In genomic region chr2:104502388-104502787, GRCm38 (mm10) we compare ENCODE assay signal across 20 mouse cellular contexts. TPM values are rescaled to one million over a fixed set of nuclear protein-coding genes. Genes with fewer than 3 reads are reported as not detected.
DNase-seq lines count a peak whose midpoint lies in the region; ATAC-seq and TF ChIP-seq lines count a peak whose summit lies in the region.
"Had no signal": no experiment of that assay in that cellular context is flagged by ENCODE, and none has a peak within 500 bp of the region (broad histone marks: within the 10 kb centered on the region; RNA-seq: fewer than 3 reads in every experiment).

No protein-coding gene starts in this region.

- TF ChIP-seq RAD21 in MEL (IDR thresholded peaks at IDR 0.05; ENCODE audit: low read depth, low read length): no peak

- ATAC-seq in megakaryocyte progenitor cell, adult 5-6 weeks (replicated peaks; ENCODE audit: poor library complexity): 0 out of 2 replicates have a peak, but pooled peaks have one; percentile 43
- ATAC-seq: forebrain, embryonic 13.5 days; forebrain, postnatal 0 days; hindbrain, embryonic 16.5 days had no signal

- H3K4me1 ChIP-seq in MEL (ENCODE audit: control insufficient read depth in 1 of 2, insufficient read depth in 2 of 2, low read length in 2 of 2): no peaks in the 10 kb centered on the region; a peak in 1 of 4 replicates
- H3K4me1 ChIP-seq: forebrain, embryonic 13.5 days; hindbrain, embryonic 12.5 days had no signal

- no peak for TF ChIP-seq POLR2A in MEL (IDR thresholded peaks at IDR 0.05; ENCODE audit: control insufficient read depth in 1 of 2, insufficient read depth in 1 of 2, low read depth in 1 of 2, low read length in 2 of 2, poor library complexity in 1 of 2)

- no peaks in the 10 kb centered on the region for H3K36me3 ChIP-seq in MEL (ENCODE audit: control insufficient read depth in 1 of 2, insufficient read depth in 2 of 2, low read length in 2 of 2)
- H3K36me3 ChIP-seq: embryonic facial prominence, embryonic 13.5 days; G1E; heart, embryonic 13.5 days; hindbrain, embryonic 12.5 days had no signal

- no peak overlapping the region for H3K9ac ChIP-seq in MEL (ENCODE audit: control insufficient read depth, low read depth, low read length, poor library complexity, severe bottlenecking)
- H3K9ac ChIP-seq: embryonic facial prominence, embryonic 13.5 days; forebrain, embryonic 13.5 days; forebrain, postnatal 0 days; heart, embryonic 13.5 days; hindbrain, embryonic 12.5 days had no signal

- no peak overlapping the region for H3K4me3 ChIP-seq in MEL (ENCODE audit: control insufficient read depth in 1 of 2, insufficient read depth in 1 of 2, low read depth in 2 of 2, low read length in 2 of 2)
- H3K4me3 ChIP-seq: embryonic facial prominence, embryonic 13.5 days; forebrain, embryonic 13.5 days; heart, embryonic 13.5 days; hindbrain, embryonic 12.5 days had no signal

- peaks cover 2% of the 10 kb centered on the region in 2 experiments; a peak in 3 of 4 replicates for H3K27me3 ChIP-seq in MEL (ENCODE audit: control insufficient read depth in 1 of 2, insufficient read depth in 2 of 2, low read length in 2 of 2)
- H3K27me3 ChIP-seq: embryonic facial prominence, embryonic 13.5 days; forebrain, embryonic 13.5 days; heart, embryonic 13.5 days; hindbrain, embryonic 12.5 days had no signal

- H3K79me2 ChIP-seq in MEL (ENCODE audit: control insufficient read depth, insufficient read depth, low read length, poor library complexity): no peaks in the 10 kb centered on the region

- no peak for TF ChIP-seq CTCF in MEL (IDR thresholded peaks at IDR 0.05 in 2 of 3, conservative IDR thresholded peaks at IDR 0.05 in 1 of 3; ENCODE audit: control insufficient read depth in 1 of 3, insufficient read depth in 1 of 3, low read depth in 2 of 3, low read length in 3 of 3, poor library complexity in 1 of 3, severe bottlenecking in 1 of 3)

- no peak for TF ChIP-seq EP300 in MEL (IDR thresholded peaks at IDR 0.05; ENCODE audit: low read depth in 1 of 2, low read length in 2 of 2)

- no peaks in the 10 kb centered on the region for H3K9me3 ChIP-seq in MEL (replicated peaks; ENCODE audit: insufficient read depth, low read length)
- H3K9me3 ChIP-seq: embryonic facial prominence, embryonic 13.5 days; forebrain, embryonic 13.5 days; G1E; heart, embryonic 13.5 days; hindbrain, embryonic 12.5 days had no signal

- H3K27ac ChIP-seq in MEL (ENCODE audit: control insufficient read depth, low read depth, low read length): no peak overlapping the region
- H3K27ac ChIP-seq: embryonic facial prominence, embryonic 13.5 days; forebrain, embryonic 13.5 days; heart, embryonic 13.5 days; hindbrain, embryonic 12.5 days had no signal

- peak; percentile 77 for DNase-seq in heart, adult 11 months
- no peak for DNase-seq in heart, postnatal 4 days
- peak; percentile 38 for DNase-seq in MEL (ENCODE audit: low read depth, low spot score)
- DNase-seq in urinary bladder, postnatal 25 days (ENCODE audit: low spot score): no peak
- DNase-seq in left cerebral cortex, adult 8-10 months (ENCODE audit: low spot score in 2 of 2): no peak
- no peak for DNase-seq in natural killer cell, adult 2 months (ENCODE audit: low spot score in 2 of 2)
- DNase-seq: adrenal gland, postnatal 10 days; cerebellum, adult 11 months; cerebellum, adult 8-10 months; cerebellum, postnatal 14 days; forebrain, postnatal 0 days; gastrocnemius, postnatal 14 days; heart, postnatal 36 days had no signal

TF ChIP-seq in MEL, 35 proteins besides CTCF, POLR2A, EP300 and RAD21:
- TF ChIP-seq HCFC1 (IDR thresholded peaks at IDR 0.05; ENCODE audit: low read depth, low read length) (no peak), TAL1 (IDR thresholded peaks at IDR 0.05; ENCODE audit: low read length) (no peak), GATA1 (IDR thresholded peaks at IDR 0.05; ENCODE audit: low read depth, low read length) (no peak), BHLHE40 (IDR thresholded peaks at IDR 0.05; ENCODE audit: borderline replicate concordance, low read depth, low read length) (no peak), CHD2 (IDR thresholded peaks at IDR 0.05; ENCODE audit: low read length) (no peak), ZMIZ1 (IDR thresholded peaks at IDR 0.05; ENCODE audit: low read depth, low read length) (no peak), SIN3A (IDR thresholded peaks at IDR 0.05; ENCODE audit: low read length) (no peak), RCOR1 (IDR thresholded peaks at IDR 0.05; ENCODE audit: low read depth, low read length) (no peak), ETS1 (IDR thresholded peaks at IDR 0.05; ENCODE audit: low read depth, low read length) (no peak), TBP (IDR thresholded peaks at IDR 0.05; ENCODE audit: low read depth, low read length) (no peak), MAFK (IDR thresholded peaks at IDR 0.05; ENCODE audit: borderline replicate concordance, low read depth, low read length) (no peak), CHD1 (IDR thresholded peaks at IDR 0.05; ENCODE audit: low read depth, low read length) (no peak), KAT2A (conservative IDR thresholded peaks at IDR 0.05; ENCODE audit: low read depth, low read length) (no peak), MAZ (IDR thresholded peaks at IDR 0.05; ENCODE audit: low read depth, low read length) (no peak), NELFE (IDR thresholded peaks at IDR 0.05; ENCODE audit: low read depth, low read length) (no peak), MEF2A (IDR thresholded peaks at IDR 0.05; ENCODE audit: extremely low read depth, insufficient replicate concordance, low read depth, low read length, poor library complexity, severe bottlenecking) (no peak)

RNA-seq across cellular contexts. Expression of gene Hipk3, which starts 8.1 kb away (rescaled TPM):
- total RNA-seq in heart, postnatal 4 days (2021): 100 to 1,000 TPM; 221 to 237 TPM
- 11.9 and 12.1 TPM in 2 replicates for total RNA-seq in MEL (2012; rRNA removed)
- 10 to 100 TPM; 17.0 to 19.4 TPM for polyA plus RNA-seq in MEL (2012; ENCODE audit: insufficient read depth in 1 of 2, insufficient read length in 2 of 2, low read depth in 1 of 2, low replicate concordance in 2 of 2, missing spikeins in 1 of 2)
- total RNA-seq in megakaryocyte progenitor cell, adult 5-6 weeks (2015): 52.1 and 52.7 TPM in 2 replicates
- 36.9 and 40.1 TPM in 2 replicates for total RNA-seq in megakaryocyte progenitor cell, adult 5-6 weeks (2017)
- total RNA-seq in left cerebral cortex, adult 8-10 months (2022): 100 to 1,000 TPM in 2 of 4 experiments, 10 to 100 TPM in 2; 91.0 to 102 (median 98.9) TPM

Comparison
In these comparisons a context has a peak if more than half of its experiments do, and no peak if none do; other contexts are left out.
1. DNase-seq: peak in heart, adult 11 months (single experiment) and MEL (single experiment); none in heart, postnatal 4 days (single experiment), urinary bladder, postnatal 25 days (single experiment), left cerebral cortex, adult 8-10 months (0 of 2) and natural killer cell, adult 2 months (0 of 2).